Mouse (Mus musculus) midbrain, embryonic 14.5 days (tissue): ENCODE data around the gene Rasgrf2. TPM values are rescaled to one million over a fixed set of nuclear protein-coding genes. Genes with fewer than 3 reads are reported as not detected.

Source experiments
- ATAC-seq: fragments of 200-750 bp; cut with Nextera tagmentation; 2 replicates; pipeline ENCODE4 v1.8.0; 2017; ENCODE audit warnings: moderate number of reproducible peaks, moderate library complexity; ENCODE audit not compliant: low FRiP score, low TSS enrichment
- DNase-seq: peaks from one replicate; pipeline ENCODE4 v3.0.0-alpha.2; 2015
- H3K27ac ChIP-seq: fragments of 300-500 bp; sonication (generic); replicated peaks from 2 replicates; pipeline ENCODE4 v1.5.1; 2014; ENCODE audit warnings: mild to moderate bottlenecking, low read depth, low read length, moderate library complexity
- H3K27me3 ChIP-seq: fragments of 300-500 bp; sonication (generic); 2 replicates; pipeline ENCODE4 v1.6.1; 2014; ENCODE audit warnings: low read length, control low read depth, mixed read lengths; ENCODE audit not compliant: control insufficient read depth, insufficient read depth
- H3K36me3 ChIP-seq: fragments of 300-500 bp; sonication (generic); 2 replicates; pipeline ENCODE4 v1.6.1; 2014; ENCODE audit warnings: low read length, control low read depth; ENCODE audit not compliant: control insufficient read depth, insufficient read depth
- H3K4me1 ChIP-seq: fragments of 300-500 bp; sonication (generic); 2 replicates; pipeline ENCODE4 v1.6.1; 2014; ENCODE audit warnings: mild to moderate bottlenecking, antibody characterized with exemption, low read length, control low read depth; ENCODE audit not compliant: control insufficient read depth, insufficient read depth
- H3K4me2 ChIP-seq: fragments of 300-500 bp; sonication (generic); 2 replicates; pipeline ENCODE4 v1.6.1; 2014; ENCODE audit warnings: mild to moderate bottlenecking, low read length, moderate library complexity
- H3K4me3 ChIP-seq: fragments of 300-500 bp; sonication (generic); replicated peaks from 2 replicates; pipeline ENCODE4 v1.5.1; 2014; ENCODE audit warnings: low read depth, low read length
- H3K9ac ChIP-seq: fragments of 300-500 bp; sonication (generic); replicated peaks from 2 replicates; pipeline ENCODE4 v1.6.1; 2014; ENCODE audit warnings: mild to moderate bottlenecking, low read length, moderate library complexity
- H3K9me3 ChIP-seq: fragments of 300-500 bp; sonication (generic); 2 replicates; pipeline ENCODE4 v1.6.1; 2016; ENCODE audit warnings: low read length, control low read depth, mixed read lengths; ENCODE audit not compliant: control insufficient read depth
- WGBS: fragments of 180-500 bp; shearing (Covaris S2); extraction: QIAGEN DNeasy Blood & Tissue Kit; methylation state at CpG from one replicate; pipeline ENCODE4 v1.1.7; 2014; 5-methylcytosine and 5-hydroxymethylcytosine counted together
- polyA plus RNA-seq: library from polyadenylated mRNA; unstranded; fragments of >200 nt; fragmentation: Nextera tagmentation; extraction: Ambion mirVana; gene quantifications from 2 replicates; pipeline ENCODE4 v1.2.1, GENCODE M21; 2014

Gene Rasgrf2
- polyA plus RNA-seq, 1 experiment from 2014 or later = 5.9 TPM

DNA sequence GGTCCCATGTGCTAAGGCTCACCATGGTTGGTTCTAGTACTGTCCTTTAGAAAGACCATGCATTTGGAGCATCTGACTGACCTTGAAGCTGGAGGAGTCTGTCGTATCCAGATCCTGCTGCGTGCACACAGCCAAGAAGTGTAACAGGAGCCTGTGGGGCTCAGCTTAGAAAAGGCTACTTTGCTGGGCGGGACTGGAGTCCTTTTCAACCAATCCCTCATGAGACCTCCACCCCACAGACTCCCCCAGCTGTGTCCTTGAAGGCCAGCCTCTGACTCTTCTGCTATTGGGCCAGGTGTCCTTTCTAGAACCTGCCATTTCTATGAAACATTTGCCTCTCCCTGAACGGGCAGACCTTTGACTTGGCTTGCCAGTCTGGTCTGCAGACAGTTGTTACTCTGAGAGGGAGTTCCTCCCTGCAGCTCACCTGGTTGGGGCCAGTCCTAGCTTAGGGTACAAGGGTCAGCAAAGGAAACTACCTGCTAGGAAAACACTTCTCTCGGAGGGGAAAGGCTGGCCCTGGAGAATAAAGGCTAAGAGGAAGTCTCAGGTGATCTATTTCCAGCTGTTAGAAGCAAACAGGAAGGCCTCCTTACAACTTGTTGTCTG lies 254.6 kb downstream of the Rasgrf2 start, which contains the start of gene Ckmt2:
Ckmt2 (minus strand) TSS at position 145 of the 609 bp plus-strand sequence.
- Histone ChIP-seq H3K36me3 (no peaks in the 10 kb centered on the region), H3K4me3 (no peak within 1 kb of the TSS), H3K27me3 (no peaks in the 10 kb centered on the region), H3K4me2 (no peak within 1 kb of the TSS), H3K9me3 (no peaks in the 10 kb centered on the region), H3K9ac (no peak within 1 kb of the TSS), H3K4me1 (no peaks in the 10 kb centered on the region), H3K27ac (no peak within 1 kb of the TSS)
- DNase-seq (no peak), ATAC-seq (no peak)
- WGBS = 72% methylated on average over 5 of the region's 5 CpGs

DNA sequence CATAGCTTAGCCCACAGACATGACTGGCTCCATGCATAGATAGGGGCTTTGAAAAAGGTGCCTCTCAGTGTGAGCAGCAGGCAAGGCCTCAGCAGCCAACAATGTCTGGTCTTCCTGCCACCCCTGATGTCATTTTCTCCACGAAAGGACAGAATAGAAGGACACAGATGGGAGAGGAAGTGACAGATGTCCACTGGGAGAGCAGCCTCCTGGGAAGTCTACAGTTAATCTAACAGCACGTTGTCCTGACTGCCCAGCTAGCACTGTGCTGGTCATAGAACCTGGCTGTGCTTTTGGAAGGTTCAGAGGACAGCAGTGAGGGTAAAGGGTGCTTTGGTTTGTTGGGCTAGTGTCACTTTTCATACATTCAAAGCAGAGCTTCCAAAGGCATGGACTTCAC lies 255.9 kb downstream of the Rasgrf2 start:
- Histone ChIP-seq H3K4me2 (no peak overlapping the region), H3K9me3 (no peaks in the 10 kb centered on the region), H3K9ac (no peak overlapping the region), H3K36me3 (no peaks in the 10 kb centered on the region), H3K27me3 (no peaks in the 10 kb centered on the region), H3K4me3 (no peak overlapping the region), H3K27ac (no peak overlapping the region), H3K4me1 (no peaks in the 10 kb centered on the region)
- ATAC-seq (no peak), DNase-seq (no peak)
- 49% methylated on average over 2 of the region's 2 CpGs for WGBS

DNA sequence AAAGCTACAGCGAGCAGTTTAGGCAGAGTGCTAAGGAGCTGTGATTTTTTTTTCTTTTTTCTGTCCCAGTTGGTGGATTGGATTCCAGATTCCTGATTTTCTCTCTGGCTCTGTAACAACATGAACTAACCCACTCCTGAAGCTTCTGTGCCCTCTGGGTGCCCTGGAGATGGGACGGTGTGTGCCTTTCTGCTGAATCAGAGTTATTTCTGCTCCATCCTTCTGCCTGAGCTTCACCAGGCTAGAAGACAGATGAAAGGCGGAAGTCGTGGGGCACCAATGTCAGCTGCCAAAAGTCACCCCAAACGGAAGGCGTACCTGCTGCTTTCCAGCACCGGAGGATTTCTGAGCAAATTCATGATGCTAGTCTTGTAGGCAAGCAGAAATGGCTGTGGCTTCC lies 256.9 kb downstream of the Rasgrf2 start:
- Histone ChIP-seq H3K9ac (no peak overlapping the region), H3K27me3 (no peaks in the 10 kb centered on the region), H3K4me2 (no peak overlapping the region), H3K4me1 (no peaks in the 10 kb centered on the region), H3K27ac (no peak overlapping the region), H3K4me3 (no peak overlapping the region), H3K9me3 (no peaks in the 10 kb centered on the region), H3K36me3 (no peaks in the 10 kb centered on the region)
- 94% methylated on average over 7 of the region's 7 CpGs for WGBS
- DNase-seq = no peak
- no peak for ATAC-seq

DNA sequence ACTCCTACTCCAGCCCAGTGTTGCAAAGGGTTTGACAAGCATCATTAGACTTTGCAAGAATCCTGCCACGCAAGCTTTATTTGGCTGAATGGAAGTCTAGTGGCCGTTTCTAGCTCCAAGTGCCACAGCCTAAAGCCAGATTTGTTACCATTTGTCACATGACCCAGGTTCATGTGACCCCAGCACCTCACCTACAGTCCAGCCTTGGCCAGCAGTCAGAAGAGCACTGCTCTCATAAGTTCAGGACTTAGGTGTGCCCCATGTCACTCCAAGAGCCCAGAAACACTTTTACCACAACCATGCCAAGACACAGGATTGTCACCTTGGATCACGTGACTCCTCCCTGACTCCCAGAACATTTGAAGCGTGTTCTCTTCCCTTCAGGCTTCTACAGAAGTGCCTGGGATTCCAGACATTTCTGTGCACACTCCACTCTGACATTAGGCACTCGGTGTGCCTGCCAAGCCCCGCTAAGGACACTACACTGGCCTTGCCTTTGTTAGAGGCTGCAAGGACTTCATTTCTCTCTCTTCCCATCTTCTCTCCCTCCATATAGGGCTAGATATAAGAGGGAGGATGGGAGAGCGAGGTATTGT lies 257.6 kb downstream of the Rasgrf2 start:
- Histone ChIP-seq H3K9ac (no peak overlapping the region), H3K27me3 (no peaks in the 10 kb centered on the region), H3K4me2 (no peak overlapping the region), H3K9me3 (no peaks in the 10 kb centered on the region), H3K36me3 (no peaks in the 10 kb centered on the region), H3K4me1 (no peaks in the 10 kb centered on the region), H3K4me3 (no peak overlapping the region), H3K27ac (no peak overlapping the region)
- 82% methylated on average over 7 of the region's 7 CpGs for WGBS
- no peak for DNase-seq
- no peak for ATAC-seq

DNA sequence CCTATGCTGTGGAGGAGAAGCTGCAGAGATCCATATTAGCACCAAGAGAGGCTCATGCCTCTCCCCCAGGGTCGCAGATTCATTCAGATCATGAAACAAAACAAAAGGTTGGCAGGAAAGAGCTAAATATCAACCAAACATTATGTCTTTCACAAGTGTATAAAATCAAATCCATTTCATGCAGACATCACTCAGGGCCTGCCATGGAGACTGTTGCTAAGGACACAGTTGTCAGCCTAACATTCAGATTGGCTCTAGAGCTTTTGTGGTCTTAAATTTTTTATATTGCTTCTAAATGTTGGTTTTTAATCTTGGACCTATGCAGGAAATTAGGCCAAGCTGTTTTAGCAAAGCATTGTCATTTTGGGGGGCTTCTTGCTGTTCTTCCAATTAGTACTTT lies 262.9 kb downstream of the Rasgrf2 start:
- Histone ChIP-seq H3K9me3 (no peaks in the 10 kb centered on the region), H3K4me2 (no peak overlapping the region), H3K4me3 (no peak overlapping the region), H3K27me3 (no peaks in the 10 kb centered on the region), H3K27ac (no peak overlapping the region), H3K4me1 (no peaks in the 10 kb centered on the region), H3K9ac (no peak overlapping the region), H3K36me3 (no peaks in the 10 kb centered on the region)
- ATAC-seq = no peak
- 78% methylated on average over 1 of the region's 1 CpGs for WGBS
- DNase-seq = no peak

DNA sequence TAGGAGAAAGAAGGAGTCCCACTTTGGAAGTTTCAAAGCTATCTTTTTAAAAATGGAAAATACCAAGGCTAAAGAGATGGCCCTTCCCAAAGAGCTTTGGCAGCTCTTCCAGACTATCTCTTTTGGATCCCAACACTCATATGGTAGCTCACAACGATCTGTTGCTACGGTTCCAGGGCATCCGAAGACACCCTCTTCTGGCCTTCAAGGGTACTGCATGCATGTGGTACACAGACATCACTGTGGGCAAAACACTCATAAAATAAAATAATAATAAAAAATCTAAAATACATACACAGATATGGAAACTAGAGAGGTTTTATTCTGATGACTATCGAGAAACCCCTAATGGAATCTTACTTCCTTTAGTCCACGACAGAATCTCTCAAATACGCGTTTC lies 272.6 kb downstream of the Rasgrf2 start:
- H3K4me2 ChIP-seq = no peak overlapping the region
- 79% methylated on average over 7 of the region's 7 CpGs for WGBS
- no peak overlapping the region for H3K4me3 ChIP-seq
- no peaks in the 10 kb centered on the region for H3K4me1 ChIP-seq
- ATAC-seq (no peak), DNase-seq (no peak)
- no peaks in the 10 kb centered on the region for H3K9me3 ChIP-seq
- H3K9ac ChIP-seq = no peak overlapping the region
- H3K27ac ChIP-seq = no peak overlapping the region
- no peaks in the 10 kb centered on the region for H3K36me3 ChIP-seq
- H3K27me3 ChIP-seq = no peaks in the 10 kb centered on the region

DNA sequence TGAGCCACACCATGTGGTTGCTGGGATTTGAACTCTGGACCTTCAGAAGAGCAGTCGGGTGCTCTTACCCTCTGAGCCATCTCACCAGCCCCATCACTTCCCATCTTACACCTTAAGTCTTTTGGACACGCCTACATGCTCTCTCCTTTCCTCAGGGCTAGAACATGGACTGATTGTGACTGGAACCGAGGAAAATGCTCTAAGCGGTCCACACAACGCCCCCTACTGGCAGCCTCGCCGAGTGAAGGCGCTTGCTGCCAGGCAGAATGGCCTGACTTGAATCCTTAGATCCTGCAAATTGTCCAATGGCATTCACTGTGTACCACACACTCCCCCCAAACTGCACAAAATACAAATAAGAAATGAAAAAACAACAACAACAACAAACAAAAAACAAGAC lies 274.0 kb downstream of the Rasgrf2 start:
- Histone ChIP-seq H3K27ac (no peak overlapping the region), H3K36me3 (no peaks in the 10 kb centered on the region), H3K4me2 (no peak overlapping the region), H3K9me3 (no peaks in the 10 kb centered on the region), H3K9ac (no peak overlapping the region), H3K4me1 (no peaks in the 10 kb centered on the region), H3K27me3 (no peaks in the 10 kb centered on the region), H3K4me3 (no peak overlapping the region)
- ATAC-seq (no peak), DNase-seq (no peak)
- WGBS = 76% methylated on average over 8 of the region's 8 CpGs

DNA sequence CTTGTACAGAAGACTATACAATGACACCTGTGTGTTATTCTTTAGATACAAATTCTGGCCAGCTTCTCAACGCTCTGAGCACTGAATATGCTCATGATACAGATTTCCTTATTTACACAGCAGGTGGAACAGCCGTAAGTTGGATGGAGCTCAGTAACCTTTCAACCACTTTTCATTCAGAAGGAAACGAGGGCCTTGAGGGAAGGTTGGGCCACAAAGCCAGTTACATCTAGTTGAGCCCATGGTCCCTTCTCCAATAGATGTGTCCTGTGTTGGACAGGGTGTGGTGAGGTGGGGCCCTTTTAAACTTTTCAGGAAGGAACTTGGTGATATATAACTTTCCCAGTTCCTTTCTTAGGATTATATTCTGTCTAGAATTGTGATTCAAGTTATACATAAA lies 277.0 kb downstream of the Rasgrf2 start:
- Histone ChIP-seq H3K4me1 (no peaks in the 10 kb centered on the region), H3K4me2 (no peak overlapping the region), H3K27ac (no peak overlapping the region), H3K36me3 (no peaks in the 10 kb centered on the region), H3K27me3 (no peaks in the 10 kb centered on the region), H3K4me3 (no peak overlapping the region), H3K9me3 (no peaks in the 10 kb centered on the region), H3K9ac (no peak overlapping the region)
- no peak for ATAC-seq
- WGBS = 85% methylated on average over 3 of the region's 3 CpGs
- DNase-seq = no peak
